Mouse (Mus musculus): ENCODE measurements around the gene Ensa. TPM values are rescaled to one million over a fixed set of nuclear protein-coding genes. Genes with fewer than 3 reads are reported as not detected.
"Not testable (repeated sequence)": the region's sequence is repeated elsewhere in the genome, so short reads cannot be mapped to it uniquely, and the experiment has no call there.

Ensa gene
- polyA plus RNA-seq, 1 experiment, result 13.2 TPM

GRCm38 (mm10) chr3:95668589-95669308 is 44.0 kb downstream of the Ensa start:
- DNase-seq, result peak; percentile 56
- peaks cover 3% of the 10 kb centered on the region for H3K36me3 ChIP-seq (ENCODE audit: control insufficient read depth, insufficient read depth, low read length)
- peaks cover 66% of the 10 kb centered on the region for H3K4me1 ChIP-seq (ENCODE audit: control insufficient read depth, insufficient read depth, low read length)
- peak overlapping the region; percentile 99 for H3K27ac ChIP-seq (ENCODE audit: insufficient read depth, low read depth, low read length)
- no peaks in the 10 kb centered on the region for H3K27me3 ChIP-seq (replicated peaks; ENCODE audit: control insufficient read depth, insufficient read depth, low read length)
- TF ChIP-seq POLR2A (IDR thresholded peaks at IDR 0.05; ENCODE audit: low read depth, low read length) (no peak), CTCF (conservative IDR thresholded peaks at IDR 0.05; ENCODE audit: insufficient read depth, insufficient read length, low read depth, low read length) (no peak)
- H3K4me3 ChIP-seq (ENCODE audit: insufficient read depth, low read depth, low read length), result no peak overlapping the region
- 34% methylated on average over 7 of the region's 7 CpGs for WGBS

DNA sequence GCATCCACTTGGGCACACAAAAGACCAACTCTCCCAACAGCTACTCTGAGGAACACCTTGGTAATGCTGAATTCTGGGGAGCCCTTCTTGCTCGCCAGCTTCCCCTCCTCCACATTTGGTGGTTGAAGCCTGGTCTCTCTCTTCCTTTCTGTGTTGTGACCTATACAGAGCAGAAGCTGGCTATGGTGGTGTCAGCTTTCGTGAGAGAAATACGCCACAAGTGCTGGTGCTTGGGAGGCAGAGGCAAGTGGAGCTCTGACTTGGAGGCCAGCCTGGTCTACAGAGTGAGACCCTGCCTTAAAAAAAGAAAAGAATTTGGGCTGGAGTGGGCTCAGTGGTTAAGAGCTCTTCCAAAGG is 44.5 kb downstream of the Ensa start:
- Histone ChIP-seq H3K4me3 (ENCODE audit: insufficient read depth, low read depth, low read length) (no peak overlapping the region), H3K4me1 (ENCODE audit: control insufficient read depth, insufficient read depth, low read length) (peaks cover 63% of the 10 kb centered on the region), H3K36me3 (ENCODE audit: control insufficient read depth, insufficient read depth, low read length) (peaks cover 2% of the 10 kb centered on the region; the same call in 1 of the 2 replicates), H3K27me3 (replicated peaks; ENCODE audit: control insufficient read depth, insufficient read depth, low read length) (no peaks in the 10 kb centered on the region), H3K27ac (ENCODE audit: insufficient read depth, low read depth, low read length) (peak overlapping the region; percentile 99)
- DNase-seq, result no peak
- WGBS, result 81% methylated on average over 3 of the region's 3 CpGs
- TF ChIP-seq POLR2A (IDR thresholded peaks at IDR 0.05; ENCODE audit: low read depth, low read length) (no peak), CTCF (conservative IDR thresholded peaks at IDR 0.05; ENCODE audit: insufficient read depth, insufficient read length, low read depth, low read length) (no peak)

DNA sequence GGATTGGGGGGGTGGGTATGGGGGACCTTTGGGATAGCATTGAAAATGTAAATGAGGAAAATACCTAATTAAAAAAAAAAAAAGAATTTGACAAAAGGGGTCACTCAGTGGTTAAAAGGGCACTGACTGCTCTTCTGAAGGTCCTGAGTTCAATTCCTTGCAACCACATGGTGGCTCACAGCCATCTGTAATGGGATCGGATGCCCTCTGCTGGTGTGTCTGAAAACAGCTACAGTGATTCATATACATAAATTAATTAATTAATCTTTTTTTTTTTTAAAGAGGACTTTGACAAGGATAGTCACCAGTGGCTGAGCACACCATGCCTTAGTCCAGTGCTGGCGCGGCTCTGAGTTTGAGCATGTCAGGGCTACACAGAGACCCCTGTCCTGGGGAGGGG is 45.6 kb downstream of the Ensa start:
- H3K36me3 ChIP-seq (ENCODE audit: control insufficient read depth, insufficient read depth, low read length); H3K27ac ChIP-seq (ENCODE audit: insufficient read depth, low read depth, low read length); H3K4me3 ChIP-seq (ENCODE audit: insufficient read depth, low read depth, low read length); H3K27me3 ChIP-seq (replicated peaks; ENCODE audit: control insufficient read depth, insufficient read depth, low read length); DNase-seq: not testable (repeated sequence)
- peaks cover 59% of the 10 kb centered on the region for H3K4me1 ChIP-seq (ENCODE audit: control insufficient read depth, insufficient read depth, low read length)
- WGBS, result 86% methylated on average over 3 of the region's 3 CpGs
- TF ChIP-seq CTCF (conservative IDR thresholded peaks at IDR 0.05; ENCODE audit: insufficient read depth, insufficient read length, low read depth, low read length), result 0 out of 2 replicates have a peak, but pooled peaks have one; percentile 13

- no peak for TF ChIP-seq POLR2A (IDR thresholded peaks at IDR 0.05; ENCODE audit: low read depth, low read length)
- TF ChIP-seq CTCF (conservative IDR thresholded peaks at IDR 0.05; ENCODE audit: insufficient read depth, insufficient read length, low read depth, low read length), result no peak
- Histone ChIP-seq H3K27me3 (replicated peaks; ENCODE audit: control insufficient read depth, insufficient read depth, low read length) (no peaks in the 10 kb centered on the region), H3K36me3 (ENCODE audit: control insufficient read depth, insufficient read depth, low read length) (no peaks in the 10 kb centered on the region), H3K27ac (ENCODE audit: insufficient read depth, low read depth, low read length) (no peak overlapping the region), H3K4me1 (ENCODE audit: control insufficient read depth, insufficient read depth, low read length) (peaks cover 59% of the 10 kb centered on the region), H3K4me3 (ENCODE audit: insufficient read depth, low read depth, low read length) (no peak overlapping the region)
- no peak for DNase-seq
- WGBS, result 74% methylated on average over 5 of the region's 5 CpGs
Observed at GRCm38 (mm10) chr3:95671201-95671600, 46.4 kb downstream of the Ensa start.

- 47% methylated on average over 3 of the region's 3 CpGs for WGBS
- DNase-seq, result no peak
- no peak overlapping the region for H3K4me3 ChIP-seq (ENCODE audit: insufficient read depth, low read depth, low read length)
- H3K27ac ChIP-seq (ENCODE audit: insufficient read depth, low read depth, low read length), result peak overlapping the region; percentile 83
- TF ChIP-seq POLR2A (IDR thresholded peaks at IDR 0.05; ENCODE audit: low read depth, low read length) (no peak), CTCF (conservative IDR thresholded peaks at IDR 0.05; ENCODE audit: insufficient read depth, insufficient read length, low read depth, low read length) (no peak)
- no peaks in the 10 kb centered on the region for H3K36me3 ChIP-seq (ENCODE audit: control insufficient read depth, insufficient read depth, low read length)
- H3K4me1 ChIP-seq (ENCODE audit: control insufficient read depth, insufficient read depth, low read length), result peaks cover 53% of the 10 kb centered on the region
- H3K27me3 ChIP-seq (replicated peaks; ENCODE audit: control insufficient read depth, insufficient read depth, low read length), result no peaks in the 10 kb centered on the region
Observed at GRCm38 (mm10) chr3:95672461-95672860, 47.7 kb downstream of the Ensa start.

DNA sequence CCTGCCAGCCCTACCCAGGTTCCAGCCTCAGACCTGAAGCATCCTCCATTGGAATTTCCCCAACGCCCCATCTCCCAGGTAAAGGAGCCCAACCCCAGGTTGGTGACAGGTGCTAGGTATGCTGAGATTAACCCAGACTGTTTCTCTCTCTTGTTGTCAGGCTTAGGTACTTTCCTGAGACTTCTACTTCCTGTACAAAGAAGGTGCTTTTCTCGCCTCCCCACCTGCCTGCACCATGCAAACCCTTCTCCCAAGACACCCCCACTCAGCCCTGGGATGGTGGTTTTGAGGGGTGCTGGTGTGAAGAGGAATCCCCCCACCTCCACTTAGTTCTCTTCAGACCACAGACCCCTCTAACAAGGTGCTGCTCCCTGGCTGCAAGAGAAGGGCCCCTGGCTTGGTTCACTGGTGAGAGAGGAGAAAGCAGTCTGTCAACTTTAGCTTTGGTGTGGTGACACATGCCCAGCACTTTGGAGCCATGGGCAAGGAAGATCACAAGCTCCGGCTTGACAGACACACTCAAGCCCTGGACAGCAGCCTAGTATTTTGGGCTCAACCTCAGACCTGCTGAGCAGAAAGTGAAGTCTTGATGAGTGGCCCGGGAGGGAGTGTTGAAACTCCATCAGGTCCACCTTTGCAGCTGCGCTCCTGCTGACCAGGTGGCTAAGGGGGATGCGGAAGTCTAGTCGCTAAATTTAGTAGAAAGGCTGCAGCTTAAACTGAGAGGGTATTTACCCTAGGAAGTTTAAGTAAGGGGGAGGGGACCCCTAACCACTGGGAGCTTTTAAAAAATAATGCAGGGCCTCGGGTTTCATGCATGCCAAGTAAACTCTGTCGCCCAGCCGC is 48.3 kb downstream of the Ensa start:
- Histone ChIP-seq H3K4me3 (ENCODE audit: insufficient read depth, low read depth, low read length) (no peak overlapping the region), H3K27me3 (replicated peaks; ENCODE audit: control insufficient read depth, insufficient read depth, low read length) (no peaks in the 10 kb centered on the region), H3K4me1 (ENCODE audit: control insufficient read depth, insufficient read depth, low read length) (peaks cover 47% of the 10 kb centered on the region), H3K27ac (ENCODE audit: insufficient read depth, low read depth, low read length) (peak overlapping the region; percentile 83), H3K36me3 (ENCODE audit: control insufficient read depth, insufficient read depth, low read length) (no peaks in the 10 kb centered on the region)
- WGBS, result 47% methylated on average over 10 of the region's 10 CpGs
- no peak for DNase-seq
- TF ChIP-seq POLR2A (IDR thresholded peaks at IDR 0.05; ENCODE audit: low read depth, low read length) (no peak), CTCF (conservative IDR thresholded peaks at IDR 0.05; ENCODE audit: insufficient read depth, insufficient read length, low read depth, low read length) (no peak)

- no peak for TF ChIP-seq POLR2A (IDR thresholded peaks at IDR 0.05; ENCODE audit: low read depth, low read length)
- no peak for TF ChIP-seq CTCF (conservative IDR thresholded peaks at IDR 0.05; ENCODE audit: insufficient read depth, insufficient read length, low read depth, low read length)
- peaks cover 41% of the 10 kb centered on the region for H3K4me1 ChIP-seq (ENCODE audit: control insufficient read depth, insufficient read depth, low read length)
- DNase-seq, result peak; percentile 45
- H3K4me3 ChIP-seq (ENCODE audit: insufficient read depth, low read depth, low read length), result no peak overlapping the region
- 22% methylated on average over 11 of the region's 11 CpGs for WGBS
- H3K27me3 ChIP-seq (replicated peaks; ENCODE audit: control insufficient read depth, insufficient read depth, low read length), result no peaks in the 10 kb centered on the region
- H3K27ac ChIP-seq (ENCODE audit: insufficient read depth, low read depth, low read length), result peak overlapping the region; percentile 83
- H3K36me3 ChIP-seq (ENCODE audit: control insufficient read depth, insufficient read depth, low read length), result no peaks in the 10 kb centered on the region
Observed at GRCm38 (mm10) chr3:95673707-95674211, 49.0 kb downstream of the Ensa start.

Data from kidney, adult 2 months (tissue).